Mouse (Mus musculus): ENCODE measurements around the gene Igflr1. TPM values are rescaled to one million over a fixed set of nuclear protein-coding genes. Genes with fewer than 3 reads are reported as not detected.

Igflr1 gene
- total and polyA plus RNA-seq, 2 experiments from 2014 or later, result 1.9 to 3.1 TPM

DNA sequence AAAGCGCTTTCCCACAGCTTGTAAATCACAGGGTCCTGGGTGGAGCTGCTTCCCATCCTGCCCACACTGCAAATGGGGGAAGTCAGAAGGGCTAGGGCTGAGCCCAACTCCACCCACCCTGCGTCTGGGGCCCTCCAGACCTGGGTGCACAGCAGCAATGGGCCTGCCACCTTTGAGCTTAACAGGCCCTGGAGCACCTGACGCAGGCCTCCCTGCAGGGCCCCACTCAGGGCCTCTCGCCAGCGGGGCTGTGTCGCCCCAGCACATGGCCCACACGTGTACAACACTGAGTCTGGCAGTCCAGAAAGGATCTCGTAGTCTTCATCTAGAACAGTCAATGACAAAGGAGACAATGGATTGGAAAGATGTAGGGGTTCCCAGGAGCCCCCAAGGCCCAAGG is 14.7 kb downstream of the Igflr1 start:
- no peak overlapping the region for H3K27ac ChIP-seq (ENCODE audit: low read depth, low read length)
- H3K27me3 ChIP-seq (ENCODE audit: insufficient read depth, low read length), result no peaks in the 10 kb centered on the region
- no peaks in the 10 kb centered on the region for H3K4me1 ChIP-seq (ENCODE audit: insufficient read depth, low read length)
- DNase-seq (ENCODE audit: low spot score), result no peak
- H3K9me3 ChIP-seq (ENCODE audit: low read length), result no peaks in the 10 kb centered on the region
- TF ChIP-seq CTCF (IDR thresholded peaks at IDR 0.05), result no peak
- no peak overlapping the region for H3K9ac ChIP-seq (replicated peaks; ENCODE audit: low read length, poor library complexity, severe bottlenecking)
- no peak overlapping the region for H3K4me2 ChIP-seq (ENCODE audit: low read depth, low read length, poor library complexity, severe bottlenecking)
- H3K36me3 ChIP-seq (ENCODE audit: insufficient read depth, low read length), result peaks cover 97% of the 10 kb centered on the region
- H3K4me3 ChIP-seq (ENCODE audit: low read depth, low read length), result no peak overlapping the region
- no peak for ATAC-seq (ENCODE audit: low FRiP score)
- WGBS, result 92% methylated on average over 8 of the region's 8 CpGs

DNA sequence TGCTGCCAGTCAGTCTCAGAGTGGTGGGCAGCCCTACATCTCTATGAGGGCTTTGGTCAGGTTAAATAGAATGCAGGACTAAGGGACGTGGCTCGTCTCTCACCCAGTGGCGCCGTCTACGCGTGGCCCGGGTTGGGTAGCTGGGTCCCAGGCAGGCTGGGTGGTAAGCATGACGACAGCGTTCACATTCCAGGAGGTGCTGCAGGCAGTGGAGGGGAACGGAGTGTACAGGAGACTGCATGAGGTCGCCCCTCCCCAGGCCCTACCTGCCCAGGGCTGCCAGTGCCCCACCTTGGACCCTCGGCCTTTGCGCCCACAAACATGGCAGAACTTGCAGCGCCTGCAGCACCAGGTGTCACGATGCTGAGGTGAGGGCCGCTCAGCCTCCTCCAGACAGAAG is 16.3 kb downstream of the Igflr1 start:
- Histone ChIP-seq H3K4me3 (ENCODE audit: low read depth, low read length) (no peak overlapping the region), H3K4me2 (ENCODE audit: low read depth, low read length, poor library complexity, severe bottlenecking) (no peak overlapping the region), H3K9ac (replicated peaks; ENCODE audit: low read length, poor library complexity, severe bottlenecking) (no peak overlapping the region), H3K27me3 (ENCODE audit: insufficient read depth, low read length) (no peaks in the 10 kb centered on the region), H3K27ac (ENCODE audit: low read depth, low read length) (no peak overlapping the region), H3K36me3 (ENCODE audit: insufficient read depth, low read length) (peaks cover 91% of the 10 kb centered on the region), H3K9me3 (ENCODE audit: low read length) (no peaks in the 10 kb centered on the region), H3K4me1 (ENCODE audit: insufficient read depth, low read length) (no peaks in the 10 kb centered on the region)
- ATAC-seq (ENCODE audit: low FRiP score), result no peak
- TF ChIP-seq CTCF (IDR thresholded peaks at IDR 0.05), result no peak
- DNase-seq (ENCODE audit: low spot score), result no peak
- 95% methylated on average over 16 of the region's 16 CpGs for WGBS

DNA sequence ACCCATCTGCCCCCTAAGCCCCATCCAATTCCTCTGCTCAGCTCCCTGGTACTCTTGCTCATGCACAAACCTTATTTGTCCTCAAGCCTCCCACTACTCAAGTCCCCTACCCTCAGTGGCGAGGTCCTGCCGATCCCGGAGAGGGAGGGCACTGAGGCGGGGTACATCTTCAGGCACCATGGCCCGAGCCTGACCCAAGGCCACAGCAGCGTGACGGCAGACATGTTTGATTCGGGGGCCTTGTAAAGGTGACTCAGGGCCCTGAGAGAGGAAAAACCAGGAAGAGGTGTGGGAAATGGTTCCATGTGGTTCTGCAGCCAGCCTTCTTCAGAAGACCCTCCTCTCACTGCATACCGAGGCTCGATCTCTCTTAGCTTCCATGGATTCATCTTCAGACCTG is 19.1 kb downstream of the Igflr1 start:
- TF ChIP-seq CTCF (IDR thresholded peaks at IDR 0.05), result no peak
- Histone ChIP-seq H3K9ac (replicated peaks; ENCODE audit: low read length, poor library complexity, severe bottlenecking) (no peak overlapping the region), H3K9me3 (ENCODE audit: low read length) (no peaks in the 10 kb centered on the region), H3K4me1 (ENCODE audit: insufficient read depth, low read length) (peaks cover 9% of the 10 kb centered on the region; the same call in 1 of the 2 replicates), H3K36me3 (ENCODE audit: insufficient read depth, low read length) (peaks cover 64% of the 10 kb centered on the region), H3K4me2 (ENCODE audit: low read depth, low read length, poor library complexity, severe bottlenecking) (no peak overlapping the region), H3K27me3 (ENCODE audit: insufficient read depth, low read length) (no peaks in the 10 kb centered on the region), H3K4me3 (ENCODE audit: low read depth, low read length) (no peak overlapping the region), H3K27ac (ENCODE audit: low read depth, low read length) (no peak overlapping the region)
- no peak for ATAC-seq (ENCODE audit: low FRiP score)
- DNase-seq (ENCODE audit: low spot score), result no peak
- 93% methylated on average over 10 of the region's 10 CpGs for WGBS

DNA sequence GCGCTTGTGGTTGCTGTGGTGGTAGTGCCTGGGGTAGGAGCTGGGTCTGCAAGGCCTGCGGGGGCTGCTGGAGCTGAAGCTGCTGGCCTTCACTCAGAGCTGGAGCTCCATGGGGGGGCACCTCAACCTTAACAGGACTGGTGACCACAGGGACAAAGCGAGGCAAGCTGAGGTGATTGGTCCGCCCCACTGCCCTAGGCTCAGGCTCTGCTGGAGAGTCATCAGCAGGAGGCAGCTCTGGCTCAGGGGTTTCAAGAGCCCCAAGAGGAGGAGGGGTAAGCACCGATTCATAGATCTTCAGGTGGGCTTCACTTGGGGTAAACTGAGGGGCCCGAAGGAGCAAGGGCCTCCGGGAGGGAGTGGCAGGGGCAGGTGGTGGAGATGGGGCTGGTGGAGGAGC is 19.9 kb downstream of the Igflr1 start:
- peaks cover 55% of the 10 kb centered on the region for H3K36me3 ChIP-seq (ENCODE audit: insufficient read depth, low read length)
- no peak for ATAC-seq (ENCODE audit: low FRiP score)
- no peaks in the 10 kb centered on the region for H3K27me3 ChIP-seq (ENCODE audit: insufficient read depth, low read length)
- no peaks in the 10 kb centered on the region for H3K9me3 ChIP-seq (ENCODE audit: low read length)
- no peak for TF ChIP-seq CTCF (IDR thresholded peaks at IDR 0.05)
- peaks cover 9% of the 10 kb centered on the region; the same call in 1 of the 2 replicates for H3K4me1 ChIP-seq (ENCODE audit: insufficient read depth, low read length)
- 92% methylated on average over 7 of the region's 7 CpGs for WGBS
- H3K4me3 ChIP-seq (ENCODE audit: low read depth, low read length), result no peak overlapping the region
- DNase-seq (ENCODE audit: low spot score), result no peak
- no peak overlapping the region for H3K27ac ChIP-seq (ENCODE audit: low read depth, low read length)
- H3K9ac ChIP-seq (replicated peaks; ENCODE audit: low read length, poor library complexity, severe bottlenecking), result no peak overlapping the region
- no peak overlapping the region for H3K4me2 ChIP-seq (ENCODE audit: low read depth, low read length, poor library complexity, severe bottlenecking)

DNA sequence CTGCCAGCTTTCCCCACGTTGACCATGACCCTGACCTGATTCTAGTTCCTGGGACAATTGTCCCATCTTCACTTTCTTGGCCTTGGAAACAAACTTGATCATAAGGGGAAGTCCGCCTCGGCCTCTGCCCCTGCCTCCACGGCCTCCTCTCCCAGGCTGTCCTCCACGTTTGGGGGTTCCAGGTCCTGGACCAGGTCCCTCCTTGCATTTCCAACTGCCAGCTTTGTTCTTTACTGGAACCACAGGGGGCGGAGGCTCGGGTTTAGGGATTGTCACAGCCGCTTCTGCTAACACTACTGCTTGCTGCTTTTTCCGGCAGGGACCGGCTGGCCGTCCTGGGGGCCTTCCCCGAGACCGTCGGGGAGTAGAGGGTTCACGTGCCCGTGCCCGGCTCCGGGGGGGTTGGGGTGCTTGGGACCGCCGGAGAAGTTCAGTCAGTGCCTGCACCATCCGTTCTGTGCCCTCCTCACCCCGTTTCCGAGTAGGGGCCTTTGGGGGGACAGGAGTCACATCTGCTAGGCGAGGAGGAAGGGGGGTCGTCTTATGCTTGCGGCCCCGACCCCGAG is 21.3 kb downstream of the Igflr1 start:
- Histone ChIP-seq H3K9ac (replicated peaks; ENCODE audit: low read length, poor library complexity, severe bottlenecking) (no peak overlapping the region), H3K36me3 (ENCODE audit: insufficient read depth, low read length) (peaks cover 44% of the 10 kb centered on the region), H3K27me3 (ENCODE audit: insufficient read depth, low read length) (no peaks in the 10 kb centered on the region), H3K4me1 (ENCODE audit: insufficient read depth, low read length) (peaks cover 9% of the 10 kb centered on the region; the same call in 1 of the 2 replicates), H3K9me3 (ENCODE audit: low read length) (no peaks in the 10 kb centered on the region), H3K27ac (ENCODE audit: low read depth, low read length) (no peak overlapping the region), H3K4me3 (ENCODE audit: low read depth, low read length) (no peak overlapping the region), H3K4me2 (ENCODE audit: low read depth, low read length, poor library complexity, severe bottlenecking) (peak overlapping the region; percentile 89; the same call in 1 of the 2 replicates)
- 86% methylated on average over 28 of the region's 28 CpGs for WGBS
- no peak for DNase-seq (ENCODE audit: low spot score)
- ATAC-seq (ENCODE audit: low FRiP score), result no peak
- TF ChIP-seq CTCF (IDR thresholded peaks at IDR 0.05), result no peak

DNA sequence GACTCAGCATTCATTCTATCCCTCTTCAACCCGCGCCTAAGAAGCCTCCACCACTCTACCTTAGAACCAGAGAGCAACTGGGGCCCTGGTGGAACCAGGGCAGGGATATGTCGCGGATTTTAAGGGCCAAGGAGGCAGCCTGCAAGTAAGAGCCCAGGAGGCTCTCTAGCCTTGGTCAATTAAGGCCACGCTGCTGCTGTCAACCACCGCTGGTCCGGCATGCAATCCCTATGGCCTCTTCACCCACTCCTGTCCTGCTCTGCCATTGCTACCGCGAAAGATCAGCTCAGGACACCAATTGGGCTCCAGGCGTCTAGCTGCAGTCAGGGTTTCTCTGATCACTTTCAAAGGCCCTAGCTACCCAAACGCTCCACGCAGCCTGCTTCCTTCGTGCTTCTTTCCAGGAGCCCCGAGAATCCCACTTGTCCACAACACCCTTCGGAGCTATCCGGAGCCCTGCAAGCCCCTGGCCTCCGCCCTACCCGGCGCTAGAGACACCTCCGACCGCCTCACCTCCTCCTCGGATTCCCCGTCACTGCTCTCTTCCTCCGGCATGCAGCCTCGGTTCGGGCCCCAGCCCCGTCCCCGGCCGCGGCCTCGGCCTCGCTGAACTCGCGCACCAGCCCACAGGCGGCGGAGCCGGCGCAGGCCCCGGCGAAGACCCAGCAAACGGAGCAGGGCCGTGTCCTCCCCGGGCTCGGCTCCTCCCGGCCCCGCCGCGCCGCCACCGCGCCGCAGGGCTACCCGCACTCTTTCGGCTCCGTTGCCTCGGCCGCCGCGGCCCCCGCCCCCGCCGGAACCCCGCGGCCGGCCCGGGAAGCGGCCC is 22.8 kb downstream of the Igflr1 start:
- ATAC-seq (ENCODE audit: low FRiP score) (peak; percentile 38), DNase-seq (ENCODE audit: low spot score) (peak; percentile 13)
- Histone ChIP-seq H3K9ac (replicated peaks; ENCODE audit: low read length, poor library complexity, severe bottlenecking) (peak overlapping the region; percentile 98), H3K27me3 (ENCODE audit: insufficient read depth, low read length) (no peaks in the 10 kb centered on the region), H3K9me3 (ENCODE audit: low read length) (no peaks in the 10 kb centered on the region), H3K27ac (ENCODE audit: low read depth, low read length) (peak overlapping the region; percentile 97), H3K4me2 (ENCODE audit: low read depth, low read length, poor library complexity, severe bottlenecking) (peak overlapping the region; percentile 89), H3K36me3 (ENCODE audit: insufficient read depth, low read length) (peaks cover 29% of the 10 kb centered on the region), H3K4me3 (ENCODE audit: low read depth, low read length) (peak overlapping the region; percentile 79), H3K4me1 (ENCODE audit: insufficient read depth, low read length) (peaks cover 9% of the 10 kb centered on the region; the same call in 1 of the 2 replicates)
- WGBS, result 1% methylated on average over 49 of the region's 67 CpGs
- no peak for TF ChIP-seq CTCF (IDR thresholded peaks at IDR 0.05)
